Mouse (Mus musculus): ENCODE results near the gene Dnmbp.

- TF ChIP-seq CTCF (IDR thresholded peaks at IDR 0.05; ENCODE audit: extremely low read depth, insufficient read depth, insufficient read length, insufficient replicate concordance) (no peak), POLR2A (IDR thresholded peaks at IDR 0.05; ENCODE audit: low read depth, low read length) (no peak)
These were observed 87.0 kb downstream of the Dnmbp start for GRCm38 (mm10) chr19:43852837-43853545.

Data from spleen, adult 2 months (tissue).